Mouse (Mus musculus) effector memory CD4-positive, alpha-beta T cell, adult 7 months (primary cell): ENCODE measurements around the gene Myl7. TPM values are rescaled to one million over a fixed set of nuclear protein-coding genes. Genes with fewer than 3 reads are reported as not detected.

Experiments used
- polyA plus RNA-seq: library from polyadenylated mRNA; unstranded; fragments of 100-300 nt; shearing (Covaris generic); gene quantifications from one replicate; pipeline ENCODE4 v1.2.1, GENCODE M21; 2017

The Myl7 gene
- polyA plus RNA-seq: not detected

GRCm38 (mm10) chr11:5898531-5898930, at the start of gene Myl7:
Gene Myl7 (minus strand): TSS chr11:5898782.

DNA sequence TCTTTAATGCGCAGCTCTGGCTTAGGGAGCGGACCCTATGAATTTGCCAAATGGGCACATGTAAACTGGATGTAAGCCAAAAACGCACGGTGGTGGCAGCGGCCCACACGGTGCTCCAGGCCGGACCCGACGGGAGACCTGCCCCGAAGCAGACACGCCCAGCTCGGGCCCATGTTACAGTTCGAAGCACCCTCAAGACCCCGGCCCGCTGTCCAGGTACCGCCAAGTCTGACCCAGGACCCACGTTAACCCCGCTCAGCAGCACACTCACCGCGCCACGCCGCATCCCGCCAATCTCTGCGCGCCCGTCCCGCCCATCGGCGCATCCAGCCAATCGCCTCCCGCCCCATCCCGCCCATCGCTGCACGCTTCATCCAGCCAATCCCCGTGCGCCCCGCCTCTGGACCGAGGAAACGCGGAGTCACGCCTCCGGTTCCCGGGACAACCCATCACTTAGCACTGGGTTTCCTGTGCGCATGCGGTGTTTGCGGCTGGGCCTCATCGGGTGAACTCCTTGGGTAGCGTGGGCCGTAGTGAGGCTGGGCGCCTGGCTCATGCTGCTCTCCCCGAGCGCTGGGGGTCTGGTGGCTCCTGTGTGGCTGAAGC, 20.6 kb downstream of the Myl7 start, which contains the start of gene Pold2:
TSS of gene Pold2 (minus strand) at position 372 of the 606 bp plus-strand sequence.

DNA sequence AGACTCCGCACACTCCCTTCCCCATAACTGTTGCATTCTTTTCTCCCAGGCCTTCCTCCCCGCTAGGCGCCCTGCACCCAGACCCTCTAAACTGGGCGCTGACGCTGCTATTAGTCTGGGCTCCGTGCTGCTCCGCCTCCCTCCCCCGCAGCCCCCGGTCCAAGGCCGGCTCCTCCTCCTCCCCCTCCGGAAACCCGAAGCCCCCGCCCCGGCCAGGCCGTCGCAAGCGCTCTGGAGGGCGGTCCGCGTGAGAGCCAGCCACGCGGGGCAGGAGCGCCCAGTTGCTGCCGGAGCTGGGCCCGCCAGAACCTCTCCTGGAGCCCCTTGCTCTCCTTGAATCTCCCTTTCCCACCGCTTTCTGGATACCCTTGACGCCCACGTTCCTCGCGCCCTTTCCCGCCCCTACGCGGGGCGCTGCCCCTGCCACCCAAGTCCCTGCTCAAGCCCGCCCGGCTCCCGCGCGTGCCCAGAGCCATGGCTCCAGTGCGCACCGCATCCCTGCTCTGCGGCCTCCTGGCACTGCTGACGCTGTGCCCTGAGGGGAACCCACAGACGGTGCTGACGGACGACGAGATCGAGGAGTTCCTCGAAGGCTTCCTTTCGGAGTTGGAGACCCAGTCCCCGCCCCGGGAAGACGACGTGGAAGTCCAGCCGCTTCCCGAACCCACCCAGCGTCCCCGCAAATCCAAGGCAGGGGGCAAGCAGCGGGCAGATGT, 36.7 kb downstream of the Myl7 start, which contains the start of gene Aebp1:
TSS of gene Aebp1 (plus strand) at position 270 of the 716 bp plus-strand sequence.

Other genes starting within 250 kb of the Myl7 start
- gene Mrps24, start 183.1 kb downstream of the Myl7 start, polyA plus RNA-seq: 119 TPM
- 24.0 TPM for gene Urgcp, start 136.4 kb downstream of the Myl7 start, polyA plus RNA-seq
- 181 TPM for gene Dbnl, start 110.3 kb downstream of the Myl7 start, polyA plus RNA-seq
- 1.9 TPM for gene Pgam2, start 95.0 kb downstream of the Myl7 start, polyA plus RNA-seq
- 11.8 TPM for gene Polm, start 60.8 kb downstream of the Myl7 start, polyA plus RNA-seq
- gene Aebp1, start 36.8 kb downstream of the Myl7 start, polyA plus RNA-seq: 0.54 TPM
- gene Pold2, start 20.5 kb downstream of the Myl7 start, polyA plus RNA-seq: 51.8 TPM
- 0.63 TPM for gene Gck, start 51.3 kb upstream of the Myl7 start, polyA plus RNA-seq
- gene Ykt6, start 56.9 kb upstream of the Myl7 start, polyA plus RNA-seq: 26.4 TPM
- 14.8 TPM for gene Camk2b, start 167.6 kb upstream of the Myl7 start, polyA plus RNA-seq